Mouse (Mus musculus): Measurements from ENCODE around the gene Mmrn2.

GRCm38 (mm10) chr14:34352523-34352922 lies 22.7 kb upstream of the Mmrn2 start:
- TF ChIP-seq POLR2A (IDR thresholded peaks at IDR 0.05; ENCODE audit: insufficient read depth, low read length), result no peak
- TF ChIP-seq EP300 (IDR thresholded peaks at IDR 0.05; ENCODE audit: insufficient read depth, low read depth, low read length), result no peak
- TF ChIP-seq CTCF (IDR thresholded peaks at IDR 0.05; ENCODE audit: low read depth, low read length), result no peak

Data from ES-Bruce4 (cell line).